In the genomic region with DNA sequence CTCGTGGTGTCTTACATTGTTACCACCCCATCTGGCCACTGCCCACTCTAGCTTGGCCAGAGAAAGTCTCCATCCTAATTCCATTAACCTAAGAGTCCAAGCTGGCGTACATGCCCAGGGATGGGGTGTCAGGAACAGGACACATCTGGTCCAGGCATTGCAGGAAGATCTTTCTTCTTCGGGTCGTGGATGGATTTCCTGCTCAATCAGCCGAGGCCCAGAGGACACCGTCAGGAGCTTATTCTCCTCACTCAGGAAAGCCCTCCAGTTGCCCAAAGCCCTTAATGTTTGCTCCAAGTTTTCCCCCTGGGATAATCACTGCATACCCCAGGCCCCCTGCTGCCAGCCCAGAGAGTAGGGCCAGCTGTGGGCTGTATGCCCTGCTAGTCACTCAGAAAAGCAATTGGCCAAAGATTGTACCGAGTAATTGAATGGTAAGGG, we compare ENCODE assay signal across 8 mouse cellular contexts.
DNase-seq lines count a peak whose midpoint lies in the region; ATAC-seq and TF ChIP-seq lines count a peak whose summit lies in the region.

No protein-coding gene starts in this region.

- peaks cover 8% of the 10 kb centered on the region; the same call in 1 of the 2 replicates for H3K27me3 ChIP-seq in kidney, postnatal 0 days (ENCODE audit: insufficient read depth, low read length)
- peaks cover 52% of the 10 kb centered on the region for H3K27me3 ChIP-seq in embryonic facial prominence, embryonic 10.5 days (replicated peaks; ENCODE audit: low read depth, poor library complexity, severe bottlenecking)
- H3K27me3 ChIP-seq in forebrain, embryonic 16.5 days (replicated peaks; ENCODE audit: control insufficient read depth, insufficient read depth, low read length), result no peaks in the 10 kb centered on the region
- H3K27me3 ChIP-seq in intestine, embryonic 16.5 days (replicated peaks; ENCODE audit: control insufficient read depth, insufficient read depth, low read length), result no peaks in the 10 kb centered on the region

- no peak overlapping the region for H3K27ac ChIP-seq in kidney, postnatal 0 days
- H3K27ac ChIP-seq in embryonic facial prominence, embryonic 10.5 days (replicated peaks), result peak overlapping the region; percentile 72
- H3K27ac ChIP-seq in forebrain, embryonic 16.5 days (ENCODE audit: low read length), result peak overlapping the region; percentile 69
- no peak overlapping the region for H3K27ac ChIP-seq in intestine, embryonic 16.5 days (ENCODE audit: low read length)

- H3K4me1 ChIP-seq in kidney, postnatal 0 days (replicated peaks; ENCODE audit: insufficient read depth, low read length), result peaks cover 3% of the 10 kb centered on the region
- peaks cover 69% of the 10 kb centered on the region for H3K4me1 ChIP-seq in embryonic facial prominence, embryonic 10.5 days
- H3K4me1 ChIP-seq in forebrain, embryonic 16.5 days (replicated peaks; ENCODE audit: control insufficient read depth, insufficient read depth, low read length), result peaks cover 37% of the 10 kb centered on the region
- H3K4me1 ChIP-seq in intestine, embryonic 16.5 days (ENCODE audit: control insufficient read depth, insufficient read depth, low read length), result peaks cover 16% of the 10 kb centered on the region

- H3K4me3 ChIP-seq in kidney, postnatal 0 days (replicated peaks; ENCODE audit: low read depth, low read length), result no peak overlapping the region
- peak overlapping the region; percentile 22; the same call in 1 of the 2 replicates for H3K4me3 ChIP-seq in embryonic facial prominence, embryonic 10.5 days
- no peak overlapping the region for H3K4me3 ChIP-seq in forebrain, embryonic 16.5 days (replicated peaks; ENCODE audit: low read length)
- H3K4me3 ChIP-seq in intestine, embryonic 16.5 days (ENCODE audit: low read length), result no peak overlapping the region

- no peaks in the 10 kb centered on the region for H3K9me3 ChIP-seq in kidney, postnatal 0 days (replicated peaks; ENCODE audit: low read length)
- no peaks in the 10 kb centered on the region for H3K9me3 ChIP-seq in embryonic facial prominence, embryonic 10.5 days
- H3K9me3 ChIP-seq in forebrain, embryonic 16.5 days (ENCODE audit: control insufficient read depth, low read length), result no peaks in the 10 kb centered on the region
- H3K9me3 ChIP-seq in intestine, embryonic 16.5 days (ENCODE audit: control insufficient read depth, low read length), result no peaks in the 10 kb centered on the region

- no peak overlapping the region for H3K9ac ChIP-seq in kidney, postnatal 0 days (ENCODE audit: low read depth, low read length)
- H3K9ac ChIP-seq in forebrain, embryonic 16.5 days (replicated peaks; ENCODE audit: low read depth, low read length), result no peak overlapping the region
- no peak overlapping the region for H3K9ac ChIP-seq in intestine, embryonic 16.5 days (ENCODE audit: low read depth, low read length)

- TF ChIP-seq CTCF in kidney, postnatal 0 days (IDR thresholded peaks at IDR 0.05; ENCODE audit: low read depth), result 0 out of 2 replicates have a peak, but pooled peaks have one; percentile 3

- peak; percentile 19 for DNase-seq in kidney, postnatal 0 days (ENCODE audit: low spot score)
- no peak for DNase-seq in kidney, adult 9 months
- DNase-seq in embryonic facial prominence, embryonic 10.5 days (ENCODE audit: low spot score), result peak; percentile 76
- peak; percentile 64 for DNase-seq in mesoderm, embryonic 11.5 days (ENCODE audit: low read depth, low spot score)
- DNase-seq in adrenal gland, postnatal 25 days, result no peak
- DNase-seq in urinary bladder, adult 18-20 months (ENCODE audit: low spot score in 2 of 2), result no peak

- no peak for ATAC-seq in kidney, postnatal 0 days (replicated peaks; ENCODE audit: low FRiP score, low read depth)
- peak; percentile 57 for ATAC-seq in forebrain, embryonic 16.5 days
- ATAC-seq in intestine, embryonic 16.5 days, result no peak

- no peak overlapping the region for H3K4me2 ChIP-seq in kidney, postnatal 0 days (ENCODE audit: low read length)
- peak overlapping the region; percentile 18 for H3K4me2 ChIP-seq in forebrain, embryonic 16.5 days (ENCODE audit: low read length)
- H3K4me2 ChIP-seq in intestine, embryonic 16.5 days (ENCODE audit: low read depth, low read length), result no peak overlapping the region

- H3K36me3 ChIP-seq in kidney, postnatal 0 days (ENCODE audit: insufficient read depth, low read length), result no peaks in the 10 kb centered on the region
- H3K36me3 ChIP-seq in embryonic facial prominence, embryonic 10.5 days (replicated peaks), result no peaks in the 10 kb centered on the region
- H3K36me3 ChIP-seq in forebrain, embryonic 16.5 days (ENCODE audit: control insufficient read depth, insufficient read depth), result no peaks in the 10 kb centered on the region
- H3K36me3 ChIP-seq in intestine, embryonic 16.5 days (ENCODE audit: control insufficient read depth, insufficient read depth, low read length), result no peaks in the 10 kb centered on the region

- WGBS in kidney, postnatal 0 days, result 21% methylated on average over 7 of the region's 7 CpGs
- WGBS in embryonic facial prominence, embryonic 10.5 days, result 15% methylated on average over 7 of the region's 7 CpGs
- 14% methylated on average over 7 of the region's 7 CpGs for WGBS in forebrain, embryonic 16.5 days
- 46% methylated on average over 7 of the region's 7 CpGs for WGBS in intestine, embryonic 16.5 days

Comparison
In these comparisons a context has a peak if more than half of its experiments do, and no peak if none do; other contexts are left out.
1. DNase-seq: peak in kidney, postnatal 0 days (single experiment), embryonic facial prominence, embryonic 10.5 days (single experiment) and mesoderm, embryonic 11.5 days (single experiment); none in kidney, adult 9 months (single experiment), adrenal gland, postnatal 25 days (single experiment) and urinary bladder, adult 18-20 months (0 of 2).
2. H3K27ac ChIP-seq: peak in embryonic facial prominence, embryonic 10.5 days (single experiment) and forebrain, embryonic 16.5 days (single experiment); none in kidney, postnatal 0 days (single experiment) and intestine, embryonic 16.5 days (single experiment).